Mouse (Mus musculus) spleen, adult 2 months (tissue): Measurements from ENCODE around the gene Slc26a9. TPM values are rescaled to one million over a fixed set of nuclear protein-coding genes. Genes with fewer than 3 reads are reported as not detected.

ENCODE experiments used
- DNase-seq, 2 experiments: peaks; one replicate each; pipeline versions ENCODE4 v3.0.0 to v3.0.0-alpha.2; 2012 to 2021; ENCODE audit warnings: low spot score in 2 of 2, low read depth in 1 of 2
- H3K27ac ChIP-seq: fragments of 200-500 bp; 2 replicates; pipeline ENCODE4 v1.5.1; 2012; ENCODE audit warnings: low read length, inconsistent platforms; ENCODE audit not compliant: insufficient read depth
- H3K27me3 ChIP-seq: fragments of 200-500 bp; 2 replicates; pipeline ENCODE4 v1.6.1; 2012; ENCODE audit warnings: mild to moderate bottlenecking, moderate library complexity, low read length, inconsistent platforms; ENCODE audit not compliant: control insufficient read depth, insufficient read depth
- H3K36me3 ChIP-seq: fragments of 200-500 bp; 2 replicates; pipeline ENCODE4 v1.6.1; 2012; ENCODE audit warnings: mild to moderate bottlenecking, low read length, inconsistent platforms; ENCODE audit not compliant: control insufficient read depth, insufficient read depth
- H3K4me1 ChIP-seq: fragments of 200-500 bp; 2 replicates; pipeline ENCODE4 v1.6.1; 2011; ENCODE audit warnings: inconsistent platforms; ENCODE audit not compliant: control insufficient read depth, insufficient read depth, insufficient read length
- H3K4me3 ChIP-seq: fragments of 200-500 bp; 2 replicates; pipeline ENCODE4 v1.5.1; 2011; ENCODE audit warnings: mild to moderate bottlenecking, inconsistent platforms; ENCODE audit not compliant: insufficient read depth, insufficient read length; ENCODE audit errors: extremely low read depth
- CTCF ChIP-seq: fragments of 200-500 bp; IDR thresholded peaks from 2 replicates; pipeline ENCODE4 v1.5.1; 2011; ENCODE audit warnings: mild to moderate bottlenecking, inconsistent platforms; ENCODE audit not compliant: insufficient read depth, insufficient read length, insufficient replicate concordance; ENCODE audit errors: extremely low read depth
- POLR2A ChIP-seq: fragments of 200-500 bp; IDR thresholded peaks from 2 replicates; pipeline ENCODE4 v1.6.1; 2011; ENCODE audit warnings: low read depth, low read length, inconsistent platforms
- whole genome bisulfite sequencing: fragments of 180-500 bp; shearing (Covaris S2); methylation state at CpG from one replicate; pipeline ENCODE4 v1.1.7; 2018; 5-methylcytosine and 5-hydroxymethylcytosine counted together
- polyA plus RNA-seq: library from polyadenylated mRNA; depleted of rRNA; stranded (reverse); fragments of >200 nt; gene quantifications from 2 replicates; pipeline ENCODE4 v1.2.3, GENCODE M21; 2012

The Slc26a9 gene
- polyA plus RNA-seq, 1 experiment, result 0.14 TPM

GRCm38 (mm10) chr1:131757211-131757610 lies 13.4 kb downstream of the Slc26a9 start:
- Histone ChIP-seq H3K27me3 (no peaks in the 10 kb centered on the region), H3K27ac (no peak overlapping the region), H3K4me3 (no peak overlapping the region), H3K36me3 (no peaks in the 10 kb centered on the region), H3K4me1 (no peaks in the 10 kb centered on the region; the same call in 1 of the 2 replicates)
- no peak for DNase-seq
- 96% methylated on average over 6 of the region's 6 CpGs for WGBS
- TF ChIP-seq POLR2A, result no peak
- no peak for TF ChIP-seq CTCF

GRCm38 (mm10) chr1:131758796-131759195 lies 15.0 kb downstream of the Slc26a9 start:
- WGBS, result 91% methylated on average over 7 of the region's 7 CpGs
- no peak overlapping the region for H3K4me3 ChIP-seq
- no peak overlapping the region for H3K27ac ChIP-seq
- no peak for TF ChIP-seq POLR2A
- no peak for TF ChIP-seq CTCF
- H3K36me3 ChIP-seq, result no peaks in the 10 kb centered on the region
- no peak for DNase-seq
- H3K27me3 ChIP-seq, result no peaks in the 10 kb centered on the region
- no peaks in the 10 kb centered on the region; the same call in 1 of the 2 replicates for H3K4me1 ChIP-seq

GRCm38 (mm10) chr1:131759667-131760427 lies 16.0 kb downstream of the Slc26a9 start:
- TF ChIP-seq CTCF (no peak), POLR2A (no peak)
- H3K4me3 ChIP-seq, result no peak overlapping the region
- DNase-seq, result no peak
- no peaks in the 10 kb centered on the region; the same call in 1 of the 2 replicates for H3K4me1 ChIP-seq
- H3K27ac ChIP-seq, result no peak overlapping the region
- no peaks in the 10 kb centered on the region for H3K36me3 ChIP-seq
- H3K27me3 ChIP-seq, result no peaks in the 10 kb centered on the region
- 49% methylated on average over 9 of the region's 9 CpGs for WGBS

DNA sequence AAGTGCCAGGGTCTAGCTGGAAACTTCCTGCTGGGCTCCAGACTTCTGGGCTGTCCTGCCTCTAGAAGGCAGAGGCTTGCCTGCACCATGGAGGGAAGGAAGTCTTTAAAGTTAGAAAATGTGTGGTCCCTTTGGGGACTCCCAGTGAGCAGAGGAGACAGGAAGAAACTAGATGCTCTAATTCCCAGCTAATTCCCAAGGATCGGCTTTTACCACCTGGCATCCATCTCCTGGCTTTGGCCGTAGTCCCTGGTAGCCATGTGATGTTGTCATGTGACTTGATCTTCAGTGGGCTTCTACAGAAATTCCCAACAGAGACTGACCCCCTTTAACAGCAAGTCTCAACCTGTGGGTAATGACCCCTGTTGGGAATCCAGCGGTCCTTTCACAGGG lies 16.6 kb downstream of the Slc26a9 start:
- no peak overlapping the region for H3K4me3 ChIP-seq
- H3K4me1 ChIP-seq, result no peaks in the 10 kb centered on the region
- WGBS, result 93% methylated on average over 3 of the region's 3 CpGs
- no peaks in the 10 kb centered on the region for H3K27me3 ChIP-seq
- H3K27ac ChIP-seq, result no peak overlapping the region
- no peak for TF ChIP-seq CTCF
- TF ChIP-seq POLR2A, result no peak
- no peak for DNase-seq
- no peaks in the 10 kb centered on the region for H3K36me3 ChIP-seq

DNA sequence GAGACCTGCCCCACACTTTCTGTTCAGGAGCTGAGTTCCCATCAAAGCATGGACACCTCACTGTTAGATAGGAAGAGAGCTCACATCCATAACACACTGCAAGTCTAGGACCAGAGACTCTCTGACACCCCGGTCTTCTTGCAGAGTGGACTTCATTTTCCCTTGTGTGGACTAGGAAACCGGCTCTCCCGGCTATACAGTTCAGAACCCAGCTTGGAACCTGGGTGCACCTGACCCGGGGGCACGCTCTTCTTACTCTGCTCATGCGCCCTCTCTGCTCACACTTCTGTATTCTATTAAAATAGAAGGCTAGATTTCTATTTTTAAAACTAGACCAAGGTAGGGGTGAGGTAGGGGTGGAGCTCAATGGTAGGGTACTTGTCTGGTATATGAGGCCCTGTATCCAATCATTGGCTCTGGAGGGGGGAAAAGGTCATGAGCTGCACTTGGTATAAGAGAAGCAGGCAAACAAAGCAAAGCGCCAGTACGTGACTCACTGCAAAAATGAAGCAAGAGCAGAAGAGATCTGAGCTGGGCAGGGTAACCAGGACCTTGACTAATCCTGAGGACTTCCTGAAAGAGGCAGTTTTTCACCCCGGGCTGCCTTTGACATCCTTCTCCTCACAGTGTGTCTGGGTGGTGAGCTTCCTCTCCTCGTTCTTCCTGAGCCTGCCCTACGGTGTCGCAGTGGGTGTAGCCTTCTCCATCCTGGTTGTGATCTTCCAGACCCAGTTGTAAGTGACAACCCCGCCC lies 17.4 kb downstream of the Slc26a9 start:
- TF ChIP-seq CTCF (no peak), POLR2A (no peak)
- no peak for DNase-seq

DNA sequence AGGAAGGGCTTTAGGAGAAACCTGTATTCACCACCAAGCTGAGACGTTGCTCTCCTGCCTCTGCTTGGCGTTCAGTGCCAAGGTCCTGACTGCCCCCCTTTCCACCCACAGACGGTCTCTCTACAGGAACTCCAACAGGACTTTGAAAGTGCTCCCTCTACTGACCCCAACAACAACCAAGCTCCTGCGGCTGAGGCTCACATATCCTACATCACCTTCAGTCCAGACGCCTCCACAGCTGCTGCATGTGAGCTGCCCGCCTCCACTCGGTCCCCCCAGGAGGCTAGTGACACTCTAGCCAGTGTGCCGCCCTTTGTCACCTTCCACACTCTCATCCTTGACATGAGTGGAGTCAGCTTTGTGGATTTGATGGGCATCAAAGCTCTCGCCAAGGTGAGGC lies 19.9 kb downstream of the Slc26a9 start:
- Histone ChIP-seq H3K27ac (no peak overlapping the region), H3K27me3 (no peaks in the 10 kb centered on the region), H3K36me3 (no peaks in the 10 kb centered on the region), H3K4me1 (no peaks in the 10 kb centered on the region), H3K4me3 (no peak overlapping the region)
- DNase-seq, result no peak
- WGBS, result 50% methylated on average over 9 of the region's 9 CpGs
- TF ChIP-seq POLR2A (no peak), CTCF (no peak)

More for the DNA sequence above, 17.4 kb downstream of the Slc26a9 start:
- WGBS, result 54% methylated on average over 13 of the region's 13 CpGs
- Histone ChIP-seq H3K27ac (no peak overlapping the region), H3K4me1 (no peaks in the 10 kb centered on the region), H3K4me3 (no peak overlapping the region), H3K36me3 (no peaks in the 10 kb centered on the region), H3K27me3 (no peaks in the 10 kb centered on the region)

DNA sequence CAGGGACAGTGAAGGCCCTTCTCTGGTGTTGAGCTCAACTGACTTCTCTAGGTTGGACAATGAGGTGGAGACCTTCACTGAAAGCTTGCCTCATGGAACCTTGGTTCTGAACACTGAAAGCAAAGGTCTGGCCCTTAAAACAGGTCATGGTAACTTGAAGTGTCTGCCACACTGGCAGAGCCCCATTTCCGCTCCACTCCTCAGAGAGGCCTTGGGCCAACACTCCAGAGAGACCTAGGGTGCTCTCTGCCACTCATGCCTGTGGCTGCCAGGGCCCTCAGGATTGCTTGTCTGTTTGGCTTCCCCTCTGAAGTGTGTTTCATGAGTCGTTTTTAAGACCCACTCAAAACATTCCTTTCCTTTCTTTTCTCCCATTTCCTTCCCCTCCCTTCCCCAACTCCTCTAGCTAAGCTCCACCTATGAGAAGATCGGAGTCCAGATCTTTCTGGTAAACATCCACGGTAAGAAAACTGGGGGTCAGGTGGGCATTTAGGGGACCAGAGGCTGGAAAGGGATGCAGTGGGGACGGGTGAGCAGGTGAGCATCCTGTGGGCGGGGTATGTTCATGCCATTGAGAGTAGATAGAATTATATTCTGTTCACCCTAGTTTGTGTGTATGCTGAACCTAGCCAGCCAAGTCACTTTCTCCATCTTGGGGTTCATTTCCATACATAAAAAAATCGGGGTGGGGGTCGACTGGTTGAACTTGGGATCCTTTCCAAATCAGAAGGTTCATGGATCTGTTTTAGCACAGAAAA lies 20.9 kb downstream of the Slc26a9 start:
- DNase-seq, result no peak
- no peak overlapping the region for H3K4me3 ChIP-seq
- TF ChIP-seq POLR2A (no peak), CTCF (no peak)
- no peak overlapping the region for H3K27ac ChIP-seq
- WGBS, result 61% methylated on average over 8 of the region's 8 CpGs
- H3K4me1 ChIP-seq, result no peaks in the 10 kb centered on the region
- no peaks in the 10 kb centered on the region for H3K36me3 ChIP-seq
- no peaks in the 10 kb centered on the region for H3K27me3 ChIP-seq
